Mouse (Mus musculus) heart, embryonic 13.5 days (tissue): Measurements from ENCODE around the gene Ripor1. TPM values are rescaled to one million over a fixed set of nuclear protein-coding genes. Genes with fewer than 3 reads are reported as not detected.
A peak's percentile ranks its signal among the peaks of the same experiment; 100 is the strongest.

Source experiments
- ATAC-seq: fragments of 200-750 bp; cut with Nextera tagmentation; 2 replicates; pipeline ENCODE4 v1.8.0; 2017; ENCODE audit warnings: moderate TSS enrichment; ENCODE audit not compliant: insufficient number of reproducible peaks, low FRiP score, low TSS enrichment; ENCODE audit errors: extremely low read depth
- H3K27ac ChIP-seq: fragments of 300-500 bp; sonication (generic); replicated peaks from 2 replicates; pipeline ENCODE4 v1.5.1; 2015; ENCODE audit warnings: moderate library complexity, mild to moderate bottlenecking, inconsistent platforms
- H3K27me3 ChIP-seq: fragments of 300-500 bp; sonication (generic); replicated peaks from 2 replicates; pipeline ENCODE4 v1.6.1; 2015; ENCODE audit warnings: mild to moderate bottlenecking, inconsistent platforms
- H3K36me3 ChIP-seq: fragments of 300-500 bp; sonication (generic); 2 replicates; pipeline ENCODE4 v1.6.1; 2015; ENCODE audit warnings: mild to moderate bottlenecking, inconsistent platforms
- H3K4me1 ChIP-seq: fragments of 300-500 bp; sonication (generic); 2 replicates; pipeline ENCODE4 v1.6.1; 2015; ENCODE audit warnings: inconsistent platforms
- H3K4me2 ChIP-seq: fragments of 300-500 bp; sonication (generic); 2 replicates; pipeline ENCODE4 v1.6.1; 2015; ENCODE audit warnings: inconsistent platforms, mild to moderate bottlenecking, moderate library complexity
- H3K4me3 ChIP-seq: fragments of 300-500 bp; sonication (generic); 2 replicates; pipeline ENCODE4 v1.5.1; 2015; ENCODE audit warnings: moderate library complexity, mild to moderate bottlenecking, inconsistent platforms
- H3K9ac ChIP-seq: fragments of 300-500 bp; sonication (generic); 2 replicates; pipeline ENCODE4 v1.6.1; 2015; ENCODE audit warnings: inconsistent platforms, mild to moderate bottlenecking, moderate library complexity
- H3K9me3 ChIP-seq: fragments of 300-500 bp; sonication (generic); 2 replicates; pipeline ENCODE4 v1.6.1; 2016; ENCODE audit warnings: inconsistent platforms
- WGBS: fragments of 180-500 bp; shearing (Covaris S2); methylation state at CpG from one replicate; pipeline ENCODE4 v1.1.7; 2015; ENCODE audit warnings: mixed read lengths; 5-methylcytosine and 5-hydroxymethylcytosine counted together
- polyA plus RNA-seq: library from polyadenylated mRNA; unstranded; fragments of >200 nt; fragmentation: Nextera tagmentation; extraction: Ambion mirVana; gene quantifications from 2 replicates; pipeline ENCODE4 v1.2.1, GENCODE M21; 2015

Ripor1 gene
- polyA plus RNA-seq, 1 experiment from 2014 or later, result 32.5 TPM

GRCm38 (mm10) chr8:105634771-105635458, 29.9 kb downstream of the Ripor1 start:
- 76% methylated on average over 2 of the region's 2 CpGs for WGBS
- H3K27me3 ChIP-seq, result no peaks in the 10 kb centered on the region
- no peak overlapping the region for H3K27ac ChIP-seq
- H3K9ac ChIP-seq, result peak overlapping the region; percentile 99
- peaks cover 7% of the 10 kb centered on the region for H3K36me3 ChIP-seq
- H3K4me2 ChIP-seq, result peak overlapping the region; percentile 95
- peaks cover 33% of the 10 kb centered on the region for H3K4me1 ChIP-seq
- ATAC-seq, result no peak
- H3K9me3 ChIP-seq, result no peaks in the 10 kb centered on the region
- H3K4me3 ChIP-seq, result peak overlapping the region; percentile 82

- peak overlapping the region; percentile 100 for H3K27ac ChIP-seq
- H3K27me3 ChIP-seq, result no peaks in the 10 kb centered on the region
- peak overlapping the region; percentile 99 for H3K9ac ChIP-seq
- H3K4me3 ChIP-seq, result peak overlapping the region; percentile 82
- no peak for ATAC-seq
- H3K36me3 ChIP-seq, result peaks cover 7% of the 10 kb centered on the region
- H3K9me3 ChIP-seq, result no peaks in the 10 kb centered on the region
- WGBS, result 4% methylated on average over 11 of the region's 11 CpGs
- H3K4me2 ChIP-seq, result peak overlapping the region; percentile 95
- H3K4me1 ChIP-seq, result peaks cover 37% of the 10 kb centered on the region
Observed at GRCm38 (mm10) chr8:105635481-105635880, 30.4 kb downstream of the Ripor1 start.

GRCm38 (mm10) chr8:105636018-105636962, 31.2 kb downstream of the Ripor1 start, which contains the start of gene Ctcf:
TSS of gene Ctcf (plus strand) at chr8:105636568.
- H3K4me3 ChIP-seq, result peak within 1 kb of the TSS; percentile 82
- H3K9ac ChIP-seq, result peak within 1 kb of the TSS; percentile 99
- peaks cover 7% of the 10 kb centered on the region for H3K36me3 ChIP-seq
- H3K9me3 ChIP-seq, result no peaks in the 10 kb centered on the region
- H3K27ac ChIP-seq, result peak within 1 kb of the TSS; percentile 100
- peak within 1 kb of the TSS; percentile 95 for H3K4me2 ChIP-seq
- under 1% methylated on average over 99 of the region's 126 CpGs for WGBS
- peak; percentile 84 for ATAC-seq
- H3K4me1 ChIP-seq, result peaks cover 44% of the 10 kb centered on the region
- H3K27me3 ChIP-seq, result no peaks in the 10 kb centered on the region

GRCm38 (mm10) chr8:105636963-105637510, 32.0 kb downstream of the Ripor1 start, which contains the start of gene Agrp:
TSS of gene Agrp (minus strand) at chr8:105637393.
- H3K4me2 ChIP-seq, result peak within 1 kb of the TSS; percentile 95

GRCm38 (mm10) chr8:105637601-105638041, 32.6 kb downstream of the Ripor1 start:
- WGBS, result 0% methylated on average over 11 of the region's 11 CpGs
- H3K4me1 ChIP-seq, result peaks cover 44% of the 10 kb centered on the region
- H3K27ac ChIP-seq, result peak overlapping the region; percentile 100
- peak overlapping the region; percentile 95 for H3K4me2 ChIP-seq
- H3K27me3 ChIP-seq, result no peaks in the 10 kb centered on the region
- peak overlapping the region; percentile 99 for H3K9ac ChIP-seq
- no peak for ATAC-seq
- H3K36me3 ChIP-seq, result peaks cover 7% of the 10 kb centered on the region
- H3K9me3 ChIP-seq, result no peaks in the 10 kb centered on the region
- peak overlapping the region; percentile 82 for H3K4me3 ChIP-seq

More at GRCm38 (mm10) chr8:105636963-105637510, 32.0 kb downstream of the Ripor1 start, which contains the start of gene Agrp:
- Histone ChIP-seq H3K27me3 (no peaks in the 10 kb centered on the region), H3K36me3 (peaks cover 7% of the 10 kb centered on the region), H3K27ac (peak within 1 kb of the TSS; percentile 100), H3K9ac (peak within 1 kb of the TSS; percentile 99), H3K4me1 (peaks cover 44% of the 10 kb centered on the region), H3K4me3 (peak within 1 kb of the TSS; percentile 82), H3K9me3 (no peaks in the 10 kb centered on the region)
- peak; percentile 20; the same call in 1 of the 2 replicates for ATAC-seq
- WGBS, result under 1% methylated on average over 61 of the region's 63 CpGs

GRCm38 (mm10) chr8:105638510-105638909, 33.5 kb downstream of the Ripor1 start:
- Histone ChIP-seq H3K36me3 (peaks cover 9% of the 10 kb centered on the region), H3K9ac (peak overlapping the region; percentile 99), H3K27me3 (no peaks in the 10 kb centered on the region), H3K27ac (peak overlapping the region; percentile 100), H3K4me1 (peaks cover 44% of the 10 kb centered on the region), H3K9me3 (no peaks in the 10 kb centered on the region), H3K4me2 (peak overlapping the region; percentile 95), H3K4me3 (peak overlapping the region; percentile 82)
- ATAC-seq, result no peak
- 86% methylated on average over 4 of the region's 4 CpGs for WGBS

- 66% methylated on average over 1 of the region's 1 CpGs for WGBS
- no peak overlapping the region for H3K4me3 ChIP-seq
- no peaks in the 10 kb centered on the region for H3K9me3 ChIP-seq
- H3K27ac ChIP-seq, result no peak overlapping the region
- peaks cover 43% of the 10 kb centered on the region for H3K4me1 ChIP-seq
- no peaks in the 10 kb centered on the region for H3K27me3 ChIP-seq
- no peak overlapping the region for H3K4me2 ChIP-seq
- peaks cover 19% of the 10 kb centered on the region for H3K36me3 ChIP-seq
- H3K9ac ChIP-seq, result no peak overlapping the region
- no peak for ATAC-seq
Observed at GRCm38 (mm10) chr8:105639835-105640234, 34.8 kb downstream of the Ripor1 start.

- H3K27ac ChIP-seq, result no peak overlapping the region
- H3K4me2 ChIP-seq, result no peak overlapping the region
- H3K27me3 ChIP-seq, result no peaks in the 10 kb centered on the region
- no peak overlapping the region for H3K9ac ChIP-seq
- peaks cover 26% of the 10 kb centered on the region for H3K36me3 ChIP-seq
- no peak for ATAC-seq
- no peak overlapping the region for H3K4me3 ChIP-seq
- 72% methylated on average over 2 of the region's 2 CpGs for WGBS
- H3K9me3 ChIP-seq, result no peaks in the 10 kb centered on the region
- H3K4me1 ChIP-seq, result peaks cover 36% of the 10 kb centered on the region
Observed at GRCm38 (mm10) chr8:105640511-105640910, 35.5 kb downstream of the Ripor1 start.

GRCm38 (mm10) chr8:105645205-105645604, 40.1 kb downstream of the Ripor1 start:
- Histone ChIP-seq H3K9me3 (no peaks in the 10 kb centered on the region), H3K4me2 (no peak overlapping the region), H3K27ac (no peak overlapping the region), H3K4me3 (no peak overlapping the region), H3K36me3 (peaks cover 55% of the 10 kb centered on the region), H3K27me3 (no peaks in the 10 kb centered on the region), H3K9ac (no peak overlapping the region), H3K4me1 (peaks cover 11% of the 10 kb centered on the region)
- ATAC-seq, result no peak
- WGBS, result 90% methylated on average over 1 of the region's 1 CpGs

GRCm38 (mm10) chr8:105648929-105649328, 43.9 kb downstream of the Ripor1 start:
- no peak for ATAC-seq
- peaks cover 71% of the 10 kb centered on the region for H3K36me3 ChIP-seq

GRCm38 (mm10) chr8:105657641-105658040, 52.6 kb downstream of the Ripor1 start:
- 0 out of 2 replicates have a peak, but pooled peaks cover 7% of the 10 kb centered on the region for H3K4me1 ChIP-seq
- H3K9me3 ChIP-seq, result peaks cover 2% of the 10 kb centered on the region; the same call in 1 of the 2 replicates
- no peak overlapping the region for H3K27ac ChIP-seq
- H3K9ac ChIP-seq, result no peak overlapping the region
- no peak for ATAC-seq
- peaks cover 17% of the 10 kb centered on the region for H3K36me3 ChIP-seq
- H3K4me2 ChIP-seq, result no peak overlapping the region
- no peak overlapping the region for H3K4me3 ChIP-seq
- H3K27me3 ChIP-seq, result no peaks in the 10 kb centered on the region

More at GRCm38 (mm10) chr8:105648929-105649328, 43.9 kb downstream of the Ripor1 start:
- WGBS, result 95% methylated on average over 1 of the region's 1 CpGs
- H3K27me3 ChIP-seq, result no peaks in the 10 kb centered on the region
- H3K4me3 ChIP-seq, result no peak overlapping the region
- peaks cover 2% of the 10 kb centered on the region; the same call in 1 of the 2 replicates for H3K9me3 ChIP-seq
- no peak overlapping the region for H3K9ac ChIP-seq
- H3K27ac ChIP-seq, result no peak overlapping the region
- no peak overlapping the region for H3K4me2 ChIP-seq
- H3K4me1 ChIP-seq, result peaks cover 19% of the 10 kb centered on the region
